Mouse (Mus musculus): ENCODE measurements around the gene Frem1. TPM values are rescaled to one million over a fixed set of nuclear protein-coding genes. Genes with fewer than 3 reads are reported as not detected.

Gene Frem1
- polyA plus RNA-seq, 1 experiment from 2014 or later, result 0.63 TPM

DNA sequence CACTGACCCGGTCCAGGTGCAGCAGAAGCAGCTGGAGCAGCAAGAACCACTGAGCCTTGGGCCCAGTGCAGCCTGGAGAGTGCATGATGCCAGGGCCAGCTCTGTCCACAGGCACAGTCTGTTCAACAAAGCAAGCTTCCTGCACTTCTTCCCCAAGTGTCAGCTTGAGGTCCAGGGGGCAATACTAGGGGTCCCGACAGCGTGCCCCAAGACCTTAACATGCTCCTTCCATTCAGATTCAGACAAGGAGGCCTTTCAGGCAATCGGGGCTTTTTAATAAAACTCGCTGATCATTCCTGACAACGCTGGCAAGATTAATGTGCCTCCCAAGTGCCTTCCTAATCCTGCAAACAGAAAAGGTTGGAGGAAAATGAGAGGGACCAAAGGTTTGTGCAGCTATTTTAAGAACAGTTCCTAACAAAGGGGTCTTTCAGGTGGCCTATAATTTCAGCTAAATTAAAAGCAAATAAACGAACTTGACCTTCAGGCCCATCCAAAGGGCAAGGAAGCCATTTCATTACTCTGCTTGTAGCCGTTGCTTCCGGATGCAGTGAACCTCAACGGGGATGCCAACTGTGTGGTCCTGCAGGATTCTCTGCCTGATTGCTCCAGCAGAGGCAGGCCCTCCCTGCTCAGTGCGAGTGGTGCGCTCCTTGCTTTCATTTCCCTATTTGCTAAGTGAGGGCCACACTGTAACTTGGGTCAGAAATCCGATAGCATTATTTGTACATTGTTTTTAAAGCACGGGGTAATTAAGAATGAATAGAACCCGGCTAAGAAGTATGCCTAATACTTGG lies 31.2 kb downstream of the Frem1 start:
- Histone ChIP-seq H3K27me3 (no peaks in the 10 kb centered on the region), H3K27ac (no peak overlapping the region), H3K4me1 (replicated peaks) (no peaks in the 10 kb centered on the region), H3K4me2 (no peak overlapping the region), H3K36me3 (no peaks in the 10 kb centered on the region), H3K4me3 (replicated peaks) (no peak overlapping the region), H3K9ac (no peak overlapping the region), H3K9me3 (replicated peaks) (no peaks in the 10 kb centered on the region)
- WGBS (ENCODE audit: insufficient replicate concordance), result 69% methylated on average over 15 of the region's 15 CpGs
- no peak for ATAC-seq (ENCODE audit: low read depth)
- DNase-seq, result no peak

DNA sequence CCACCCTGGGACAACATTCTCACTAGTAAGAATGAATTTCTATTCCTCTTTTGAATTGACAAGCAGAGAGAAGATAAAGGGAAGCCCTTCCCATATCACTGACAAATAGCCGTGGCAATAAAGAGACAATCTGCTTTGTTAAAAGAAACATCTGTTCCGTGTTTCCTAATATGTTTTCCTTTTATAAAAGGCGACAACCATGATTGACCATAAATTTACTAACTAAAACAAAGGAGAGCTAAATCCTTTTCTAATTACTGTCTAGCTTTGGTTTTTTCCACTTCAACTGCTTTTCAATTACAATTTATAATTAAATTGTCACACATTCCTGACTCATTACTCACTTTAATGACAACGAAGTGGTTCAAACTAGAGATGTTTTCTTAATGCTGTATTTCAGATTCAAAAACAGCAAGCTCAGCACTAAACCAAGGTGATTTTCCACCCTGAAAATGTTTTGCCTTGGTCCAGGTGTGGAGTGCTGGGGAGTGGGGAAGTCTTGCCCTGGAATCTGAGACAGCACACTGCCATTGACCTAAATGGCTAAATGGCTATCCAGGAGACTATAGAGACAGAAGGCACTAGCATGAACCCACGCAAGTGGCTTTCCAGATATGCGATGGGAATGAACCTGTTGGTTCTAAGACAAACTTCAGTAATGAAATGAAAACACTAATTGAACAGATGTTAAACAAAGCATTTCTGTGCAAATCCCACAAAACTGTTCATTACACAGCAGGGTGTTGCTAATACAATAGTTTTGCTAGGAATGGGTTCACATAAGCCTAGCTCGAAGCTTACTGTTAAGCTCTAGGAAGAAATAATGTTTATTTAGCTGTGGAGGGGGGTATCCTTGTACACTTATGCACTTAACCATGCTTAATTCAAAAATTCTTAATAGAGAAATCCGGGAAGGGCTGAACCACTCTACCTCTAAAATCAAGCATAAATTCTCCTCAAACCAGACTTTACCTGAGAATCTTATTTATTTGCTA lies 33.7 kb downstream of the Frem1 start:
- no peak for DNase-seq
- H3K9me3 ChIP-seq (replicated peaks), result no peaks in the 10 kb centered on the region
- H3K4me2 ChIP-seq, result no peak overlapping the region
- H3K27ac ChIP-seq, result no peak overlapping the region
- ATAC-seq (ENCODE audit: low read depth), result no peak
- H3K4me1 ChIP-seq (replicated peaks), result no peaks in the 10 kb centered on the region
- WGBS (ENCODE audit: insufficient replicate concordance), result 66% methylated on average over 8 of the region's 8 CpGs
- H3K9ac ChIP-seq, result no peak overlapping the region
- no peak overlapping the region for H3K4me3 ChIP-seq (replicated peaks)
- no peaks in the 10 kb centered on the region for H3K27me3 ChIP-seq
- H3K36me3 ChIP-seq, result no peaks in the 10 kb centered on the region

DNA sequence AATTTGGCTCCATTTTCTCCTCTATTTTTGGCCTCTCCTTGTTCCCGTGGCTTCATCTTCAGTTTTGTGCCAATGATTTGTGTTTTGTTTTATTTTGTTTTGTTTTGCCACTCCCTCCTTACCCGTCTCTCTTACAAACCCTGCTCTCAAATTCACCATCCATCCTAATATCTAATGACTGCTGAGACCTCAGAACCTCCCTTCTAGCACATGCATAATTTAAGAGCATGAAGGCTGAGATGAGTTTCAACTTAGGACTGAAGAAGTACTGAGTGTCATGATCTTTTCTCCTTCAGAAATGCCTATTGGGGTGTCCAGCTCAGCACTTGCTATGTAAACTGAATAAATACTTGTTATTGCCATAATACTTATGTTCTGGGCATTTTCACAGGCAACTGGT lies 37.6 kb downstream of the Frem1 start:
- Histone ChIP-seq H3K9ac (no peak overlapping the region), H3K27ac (no peak overlapping the region), H3K27me3 (no peaks in the 10 kb centered on the region), H3K4me3 (replicated peaks) (no peak overlapping the region), H3K9me3 (replicated peaks) (no peaks in the 10 kb centered on the region), H3K4me2 (no peak overlapping the region), H3K36me3 (no peaks in the 10 kb centered on the region), H3K4me1 (replicated peaks) (no peaks in the 10 kb centered on the region)
- DNase-seq (no peak), ATAC-seq (ENCODE audit: low read depth) (no peak)
- WGBS (ENCODE audit: insufficient replicate concordance), result 54% methylated on average over 2 of the region's 2 CpGs

DNA sequence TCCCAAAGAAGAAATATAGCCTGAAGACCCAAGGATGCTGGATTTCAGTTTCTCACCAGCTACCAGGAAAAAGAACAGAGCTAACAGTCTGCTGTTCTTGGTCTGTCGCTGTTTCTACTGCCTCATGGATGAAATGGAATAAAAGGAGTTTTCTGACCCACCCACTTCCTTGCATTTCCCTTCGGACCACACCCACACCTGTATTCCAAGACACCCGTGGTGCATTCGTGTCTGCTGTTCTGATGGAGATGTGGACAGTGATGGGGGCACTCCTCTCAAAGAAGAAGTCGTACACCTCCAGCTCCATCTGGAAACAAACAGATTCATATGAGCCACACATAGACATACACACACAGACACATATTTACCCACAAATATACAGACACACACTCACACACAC lies 48.1 kb downstream of the Frem1 start:
- Histone ChIP-seq H3K4me2 (no peak overlapping the region), H3K9me3 (replicated peaks) (no peaks in the 10 kb centered on the region), H3K27ac (no peak overlapping the region), H3K4me1 (replicated peaks) (no peaks in the 10 kb centered on the region), H3K36me3 (no peaks in the 10 kb centered on the region), H3K4me3 (replicated peaks) (no peak overlapping the region), H3K9ac (no peak overlapping the region), H3K27me3 (no peaks in the 10 kb centered on the region)
- DNase-seq (no peak), ATAC-seq (ENCODE audit: low read depth) (no peak)
- WGBS (ENCODE audit: insufficient replicate concordance), result 69% methylated on average over 5 of the region's 5 CpGs

DNA sequence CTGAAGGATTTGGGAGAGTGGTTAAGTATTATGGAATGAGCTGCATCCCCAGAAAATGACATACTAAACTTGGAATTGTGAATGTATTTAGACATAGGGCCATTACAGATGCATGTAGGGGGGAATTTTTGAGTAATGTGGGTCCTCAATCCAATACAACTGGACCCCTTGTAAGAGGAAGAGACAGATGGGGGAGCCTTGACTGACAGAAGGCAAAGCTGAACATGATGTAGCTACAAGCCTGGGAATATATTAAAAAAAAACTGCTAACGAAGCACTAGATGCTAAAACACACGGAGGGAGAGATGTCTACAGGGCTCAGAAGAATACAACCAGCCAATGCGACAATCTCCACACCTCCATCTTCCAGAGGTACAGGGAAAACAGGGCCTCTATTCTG lies 60.1 kb downstream of the Frem1 start:
- no peaks in the 10 kb centered on the region for H3K9me3 ChIP-seq (replicated peaks)
- 70% methylated on average over 3 of the region's 3 CpGs for WGBS (ENCODE audit: insufficient replicate concordance)
- no peak overlapping the region for H3K4me2 ChIP-seq
- no peaks in the 10 kb centered on the region for H3K27me3 ChIP-seq
- no peak overlapping the region for H3K4me3 ChIP-seq (replicated peaks)
- H3K9ac ChIP-seq, result no peak overlapping the region
- no peak for ATAC-seq (ENCODE audit: low read depth)
- H3K27ac ChIP-seq, result no peak overlapping the region
- H3K36me3 ChIP-seq, result no peaks in the 10 kb centered on the region
- H3K4me1 ChIP-seq (replicated peaks), result no peaks in the 10 kb centered on the region
- no peak for DNase-seq

DNA sequence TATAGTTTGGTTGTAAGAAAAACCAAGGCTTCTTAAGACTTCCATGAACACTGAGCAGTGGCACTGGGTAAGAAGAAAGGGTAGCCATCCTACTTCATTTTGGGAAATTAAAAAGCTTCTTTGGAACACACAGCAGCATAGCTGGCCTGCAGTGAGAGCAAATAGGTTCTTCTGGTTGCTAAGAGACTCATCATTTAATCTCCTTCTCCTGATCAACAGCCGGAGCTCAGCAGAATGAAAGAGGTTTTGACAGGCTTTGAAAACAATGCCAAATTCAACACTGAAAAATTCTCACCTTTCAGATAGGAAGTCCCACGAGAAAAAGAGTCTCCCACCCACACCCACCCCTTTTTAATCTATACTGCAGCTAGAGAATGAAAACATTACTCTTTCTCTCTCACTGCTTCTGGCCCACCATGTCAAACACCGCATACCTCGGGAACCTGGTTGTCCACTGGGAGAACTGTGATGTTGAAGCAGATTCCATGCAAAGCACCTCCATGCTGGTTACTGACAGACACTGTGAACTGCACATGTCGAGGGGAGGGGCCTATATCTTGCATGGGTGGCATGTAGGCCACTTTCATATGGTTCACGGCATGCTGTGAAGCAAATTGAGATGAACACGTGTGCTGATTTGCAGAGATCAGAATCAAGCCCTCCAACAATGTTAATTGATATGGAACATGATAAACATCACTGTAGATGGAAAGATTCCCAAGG lies 61.0 kb downstream of the Frem1 start:
- Histone ChIP-seq H3K9ac (no peak overlapping the region), H3K27me3 (no peaks in the 10 kb centered on the region), H3K4me2 (no peak overlapping the region), H3K4me1 (replicated peaks) (no peaks in the 10 kb centered on the region), H3K36me3 (no peaks in the 10 kb centered on the region), H3K9me3 (replicated peaks) (no peaks in the 10 kb centered on the region), H3K4me3 (replicated peaks) (no peak overlapping the region), H3K27ac (no peak overlapping the region)
- WGBS (ENCODE audit: insufficient replicate concordance), result 63% methylated on average over 7 of the region's 7 CpGs
- ATAC-seq (ENCODE audit: low read depth), result no peak
- no peak for DNase-seq

DNA sequence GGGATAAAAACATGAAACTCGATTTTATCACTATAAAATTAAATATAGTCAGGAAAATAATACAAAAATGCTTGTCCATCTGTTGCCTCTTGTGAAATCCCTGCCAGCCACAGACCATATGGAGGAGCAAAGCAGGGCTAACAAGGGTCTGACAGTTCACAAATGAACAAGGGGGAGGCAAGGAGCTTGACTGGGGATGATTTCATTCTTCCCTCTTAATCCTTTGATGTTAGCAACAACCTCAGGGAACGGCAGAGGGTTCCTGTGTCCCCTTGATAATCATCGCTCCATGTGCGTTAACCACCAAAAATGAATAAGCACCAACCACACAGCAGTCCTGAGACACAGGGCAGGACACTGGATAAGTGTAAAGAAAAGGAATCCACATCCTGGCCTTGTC lies 79.8 kb downstream of the Frem1 start:
- 48% methylated on average over 4 of the region's 4 CpGs for WGBS (ENCODE audit: insufficient replicate concordance)
- Histone ChIP-seq H3K27ac (no peak overlapping the region), H3K4me2 (no peak overlapping the region), H3K9me3 (replicated peaks) (no peaks in the 10 kb centered on the region), H3K4me3 (replicated peaks) (no peak overlapping the region), H3K36me3 (no peaks in the 10 kb centered on the region), H3K9ac (no peak overlapping the region), H3K4me1 (replicated peaks) (no peaks in the 10 kb centered on the region), H3K27me3 (no peaks in the 10 kb centered on the region)
- ATAC-seq (ENCODE audit: low read depth) (no peak), DNase-seq (no peak)

DNA sequence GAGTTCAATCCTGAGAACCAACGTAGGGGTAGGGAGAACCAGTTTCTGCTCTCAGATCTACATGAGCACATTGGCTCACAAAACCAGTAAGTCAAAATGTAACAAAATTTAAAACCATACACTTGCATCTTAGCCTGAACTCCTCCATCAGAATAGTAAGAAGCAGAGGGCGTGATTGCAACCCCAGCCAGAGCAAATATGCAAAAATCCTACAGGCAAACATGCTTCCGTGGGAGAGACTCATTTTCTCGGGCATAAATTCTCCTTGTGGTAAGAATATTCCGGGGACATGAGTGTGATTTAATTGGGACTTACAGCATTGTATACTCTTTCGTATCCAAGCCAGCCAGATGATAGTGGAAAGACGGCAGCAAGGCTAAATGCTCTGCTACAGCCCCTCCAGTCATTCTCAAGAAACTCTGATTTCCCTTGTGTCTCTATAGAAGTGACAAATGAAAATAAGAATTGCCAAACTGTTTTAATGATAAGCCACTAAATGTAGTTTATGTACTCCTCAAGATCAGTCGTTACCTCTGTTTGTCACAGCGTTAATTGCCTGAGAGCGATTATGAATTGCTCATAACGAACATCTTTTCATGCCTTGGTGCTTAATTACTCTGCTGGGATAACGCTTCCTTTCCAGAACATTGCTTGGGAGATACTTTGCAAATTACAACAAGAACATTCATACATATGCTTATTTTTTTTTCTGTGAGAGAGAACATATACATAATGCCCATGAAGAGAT lies 81.1 kb downstream of the Frem1 start:
- Histone ChIP-seq H3K4me1 (replicated peaks) (no peaks in the 10 kb centered on the region), H3K36me3 (no peaks in the 10 kb centered on the region), H3K9ac (no peak overlapping the region), H3K4me2 (no peak overlapping the region), H3K27me3 (no peaks in the 10 kb centered on the region), H3K4me3 (replicated peaks) (no peak overlapping the region), H3K27ac (no peak overlapping the region), H3K9me3 (replicated peaks) (no peaks in the 10 kb centered on the region)
- ATAC-seq (ENCODE audit: low read depth), result no peak
- no peak for DNase-seq
- WGBS (ENCODE audit: insufficient replicate concordance), result 71% methylated on average over 12 of the region's 12 CpGs

DNA sequence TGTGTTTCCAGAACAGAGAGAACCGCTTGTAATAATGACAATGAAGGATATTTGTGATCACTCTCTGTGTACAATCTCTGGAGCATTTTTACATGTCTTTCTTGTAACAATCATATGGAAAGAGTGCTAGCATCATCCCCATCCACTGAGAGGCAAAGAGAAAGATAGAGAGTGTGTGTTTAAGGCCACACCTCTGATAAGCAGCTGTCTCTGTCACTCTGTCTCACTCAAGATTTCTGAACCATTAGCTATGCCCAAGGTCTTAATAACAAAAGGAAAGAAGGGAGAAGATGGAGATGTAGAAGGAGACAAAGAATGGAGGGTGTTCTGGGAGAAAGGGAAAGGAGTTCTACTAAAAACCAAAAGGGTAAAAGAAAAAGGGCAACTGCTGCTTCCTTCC lies 91.1 kb downstream of the Frem1 start:
- H3K4me2 ChIP-seq, result no peak overlapping the region
- H3K36me3 ChIP-seq, result no peaks in the 10 kb centered on the region
- no peak overlapping the region for H3K27ac ChIP-seq
- no peaks in the 10 kb centered on the region for H3K27me3 ChIP-seq
- H3K9me3 ChIP-seq (replicated peaks), result no peaks in the 10 kb centered on the region
- H3K4me3 ChIP-seq (replicated peaks), result no peak overlapping the region
- WGBS (ENCODE audit: insufficient replicate concordance), result 57% methylated on average over 1 of the region's 1 CpGs
- no peak for ATAC-seq (ENCODE audit: low read depth)
- no peaks in the 10 kb centered on the region for H3K4me1 ChIP-seq (replicated peaks)
- DNase-seq, result no peak
- no peak overlapping the region for H3K9ac ChIP-seq

DNA sequence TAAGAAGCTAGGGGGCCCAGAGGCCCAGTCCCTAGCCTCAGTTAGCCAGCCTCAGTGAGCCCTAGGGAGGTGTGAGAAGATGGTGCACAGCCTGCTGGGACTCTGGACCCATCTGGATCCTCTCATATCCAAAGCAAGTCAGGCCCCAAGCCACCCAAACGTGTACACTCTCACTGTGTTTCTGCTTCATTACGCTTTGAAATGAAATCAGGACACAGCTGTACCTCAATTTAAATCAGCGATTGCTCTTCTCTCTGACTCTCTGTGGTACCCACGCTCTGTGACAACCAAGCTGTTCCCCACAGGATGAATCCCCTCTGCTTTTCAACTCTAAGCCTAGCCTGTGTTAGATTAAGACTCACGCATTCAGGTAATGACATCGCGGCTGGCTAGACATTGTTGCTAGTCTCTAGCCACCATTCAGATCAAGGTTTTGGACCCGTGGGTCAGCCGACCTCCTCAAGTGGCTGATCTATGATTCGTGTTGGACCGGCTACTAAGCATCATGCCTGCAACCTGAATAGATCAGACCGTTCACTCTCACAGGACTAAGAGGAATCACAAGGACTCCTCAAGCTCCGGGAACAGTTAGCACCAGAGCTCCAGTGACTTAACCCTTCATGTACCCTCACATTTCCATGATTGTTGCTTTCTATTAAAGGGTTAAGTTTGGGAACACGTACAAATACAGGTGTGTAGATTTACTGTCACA lies 94.2 kb downstream of the Frem1 start:
- H3K9me3 ChIP-seq (replicated peaks), result no peaks in the 10 kb centered on the region
- no peaks in the 10 kb centered on the region for H3K27me3 ChIP-seq
- DNase-seq (no peak), ATAC-seq (ENCODE audit: low read depth) (no peak)
- 75% methylated on average over 14 of the region's 14 CpGs for WGBS (ENCODE audit: insufficient replicate concordance)
- H3K4me2 ChIP-seq, result no peak overlapping the region
- no peak overlapping the region for H3K27ac ChIP-seq
- H3K36me3 ChIP-seq, result no peaks in the 10 kb centered on the region
- H3K4me1 ChIP-seq (replicated peaks), result no peaks in the 10 kb centered on the region
- H3K4me3 ChIP-seq (replicated peaks), result no peak overlapping the region
- no peak overlapping the region for H3K9ac ChIP-seq
